Mouse (Mus musculus) kidney, adult 2 months (tissue): Measurements from ENCODE around the gene Ube2c.

ENCODE experiments used
- CTCF ChIP-seq: fragments of 200-500 bp; conservative IDR thresholded peaks from 2 replicates; pipeline ENCODE4 v1.5.1; 2011; ENCODE audit warnings: low read depth, mild to moderate bottlenecking, control low read depth, low read length, moderate library complexity, mixed read lengths; ENCODE audit not compliant: insufficient read depth, insufficient read length
- POLR2A ChIP-seq: fragments of 200-500 bp; IDR thresholded peaks from one replicate; pipeline ENCODE4 v1.6.1; 2011; ENCODE audit warnings: low read depth, low read length, control low read depth

GRCm38 (mm10) chr2:164735446-164735845, 34.3 kb upstream of the Ube2c start:
- no peak for TF ChIP-seq CTCF
- TF ChIP-seq POLR2A = no peak
